Mouse (Mus musculus) lung, adult 2 months (tissue): ENCODE measurements around the gene Trmt112. TPM values are rescaled to one million over a fixed set of nuclear protein-coding genes. Genes with fewer than 3 reads are reported as not detected.

Source experiments
- DNase-seq: peaks from one replicate; pipeline ENCODE4 v3.0.0; 2022
- H3K4me1 ChIP-seq: fragments of 200-500 bp; 2 replicates; pipeline ENCODE4 v1.6.1; 2011; ENCODE audit warnings: low read length; ENCODE audit not compliant: control insufficient read depth, insufficient read depth
- H3K4me3 ChIP-seq: fragments of 200-500 bp; replicated peaks from 2 replicates; pipeline ENCODE3; 2011; ENCODE audit warnings: low read depth, mild to moderate bottlenecking, control low read depth, low read length; ENCODE audit errors: extremely low read depth
- CTCF ChIP-seq: fragments of 200-500 bp; IDR thresholded peaks from 2 replicates; pipeline ENCODE4 v1.5.1; 2011; ENCODE audit warnings: mild to moderate bottlenecking, low read length, control low read depth; ENCODE audit not compliant: insufficient read depth
- POLR2A ChIP-seq: fragments of 200-500 bp; IDR thresholded peaks from 2 replicates; pipeline ENCODE4 v1.6.1; 2011; ENCODE audit warnings: low read depth, mild to moderate bottlenecking, control low read depth, low read length, borderline replicate concordance; ENCODE audit errors: extremely low read depth
- WGBS: fragments of 180-500 bp; shearing (Covaris S2); methylation state at CpG from one replicate; pipeline ENCODE4 v1.1.7; 2018; 5-methylcytosine and 5-hydroxymethylcytosine counted together
- polyA plus RNA-seq: library from polyadenylated mRNA; depleted of rRNA; stranded (reverse); fragments of >200 nt; gene quantifications from 2 replicates; pipeline ENCODE4 v1.2.3, GENCODE M21; 2012

Gene Trmt112
- polyA plus RNA-seq, 1 experiment, result 115 TPM

GRCm38 (mm10) chr19:6915276-6915675 lies 5.8 kb downstream of the Trmt112 start:
- WGBS, result 72% methylated on average over 4 of the region's 4 CpGs
- no peak for DNase-seq
- no peak for TF ChIP-seq CTCF
- no peak for TF ChIP-seq POLR2A
- Histone ChIP-seq H3K4me3 (no peak overlapping the region), H3K4me1 (0 out of 2 replicates have a peak, but pooled peaks cover 3% of the 10 kb centered on the region)

- H3K4me1 ChIP-seq, result 0 out of 2 replicates have a peak, but pooled peaks cover 5% of the 10 kb centered on the region
- no peak for DNase-seq
- 61% methylated on average over 4 of the region's 4 CpGs for WGBS
- H3K4me3 ChIP-seq, result no peak overlapping the region
- TF ChIP-seq POLR2A (no peak), CTCF (no peak)
Measured at GRCm38 (mm10) chr19:6916496-6916895, 7.0 kb downstream of the Trmt112 start.

GRCm38 (mm10) chr19:6918321-6918720 lies 8.8 kb downstream of the Trmt112 start:
- H3K4me1 ChIP-seq, result 0 out of 2 replicates have a peak, but pooled peaks cover 8% of the 10 kb centered on the region
- H3K4me3 ChIP-seq, result no peak overlapping the region
- DNase-seq, result no peak
- 85% methylated on average over 4 of the region's 4 CpGs for WGBS
- TF ChIP-seq POLR2A (no peak), CTCF (no peak)

- H3K4me3 ChIP-seq, result no peak overlapping the region
- DNase-seq, result no peak
- no peak for TF ChIP-seq CTCF
- TF ChIP-seq POLR2A, result no peak
Measured at GRCm38 (mm10) chr19:6919431-6919830, 9.9 kb downstream of the Trmt112 start.

GRCm38 (mm10) chr19:6919876-6920740 lies 10.6 kb downstream of the Trmt112 start:
- no peak for TF ChIP-seq POLR2A
- no peak for TF ChIP-seq CTCF
- 48% methylated on average over 8 of the region's 8 CpGs for WGBS
- no peak overlapping the region for H3K4me3 ChIP-seq
- H3K4me1 ChIP-seq, result peaks cover 13% of the 10 kb centered on the region
- peak; percentile 46 for DNase-seq

More at GRCm38 (mm10) chr19:6919431-6919830, 9.9 kb downstream of the Trmt112 start:
- 0 out of 2 replicates have a peak, but pooled peaks cover 8% of the 10 kb centered on the region for H3K4me1 ChIP-seq

- peak; percentile 54 for DNase-seq
- Histone ChIP-seq H3K4me1 (peaks cover 13% of the 10 kb centered on the region), H3K4me3 (peak overlapping the region; percentile 76)
- no peak for TF ChIP-seq POLR2A
- no peak for TF ChIP-seq CTCF
- 2% methylated on average over 33 of the region's 48 CpGs for WGBS
Measured at GRCm38 (mm10) chr19:6920741-6921636, 11.5 kb downstream of the Trmt112 start.

GRCm38 (mm10) chr19:6921647-6922567 lies 12.4 kb downstream of the Trmt112 start, which contains the start of gene Esrra:
Gene Esrra, minus strand, starts transcription at chr19:6921813.
- peak; percentile 100 for DNase-seq
- WGBS, result under 1% methylated on average over 65 of the region's 66 CpGs
- H3K4me3 ChIP-seq, result peak within 1 kb of the TSS; percentile 76
- TF ChIP-seq CTCF (no peak), POLR2A (peak; percentile 67; the same call in 1 of the 2 replicates)
- peaks cover 13% of the 10 kb centered on the region for H3K4me1 ChIP-seq

- H3K4me3 ChIP-seq, result no peak overlapping the region
Measured at GRCm38 (mm10) chr19:6922901-6923735, 13.6 kb downstream of the Trmt112 start.

More at GRCm38 (mm10) chr19:6922901-6923735, 13.6 kb downstream of the Trmt112 start:
- no peak for TF ChIP-seq CTCF
- TF ChIP-seq POLR2A, result no peak
- peaks cover 13% of the 10 kb centered on the region for H3K4me1 ChIP-seq
- no peak for DNase-seq
- 71% methylated on average over 6 of the region's 6 CpGs for WGBS
